Mouse (Mus musculus): ENCODE results near the gene Hoxb2.

DNA sequence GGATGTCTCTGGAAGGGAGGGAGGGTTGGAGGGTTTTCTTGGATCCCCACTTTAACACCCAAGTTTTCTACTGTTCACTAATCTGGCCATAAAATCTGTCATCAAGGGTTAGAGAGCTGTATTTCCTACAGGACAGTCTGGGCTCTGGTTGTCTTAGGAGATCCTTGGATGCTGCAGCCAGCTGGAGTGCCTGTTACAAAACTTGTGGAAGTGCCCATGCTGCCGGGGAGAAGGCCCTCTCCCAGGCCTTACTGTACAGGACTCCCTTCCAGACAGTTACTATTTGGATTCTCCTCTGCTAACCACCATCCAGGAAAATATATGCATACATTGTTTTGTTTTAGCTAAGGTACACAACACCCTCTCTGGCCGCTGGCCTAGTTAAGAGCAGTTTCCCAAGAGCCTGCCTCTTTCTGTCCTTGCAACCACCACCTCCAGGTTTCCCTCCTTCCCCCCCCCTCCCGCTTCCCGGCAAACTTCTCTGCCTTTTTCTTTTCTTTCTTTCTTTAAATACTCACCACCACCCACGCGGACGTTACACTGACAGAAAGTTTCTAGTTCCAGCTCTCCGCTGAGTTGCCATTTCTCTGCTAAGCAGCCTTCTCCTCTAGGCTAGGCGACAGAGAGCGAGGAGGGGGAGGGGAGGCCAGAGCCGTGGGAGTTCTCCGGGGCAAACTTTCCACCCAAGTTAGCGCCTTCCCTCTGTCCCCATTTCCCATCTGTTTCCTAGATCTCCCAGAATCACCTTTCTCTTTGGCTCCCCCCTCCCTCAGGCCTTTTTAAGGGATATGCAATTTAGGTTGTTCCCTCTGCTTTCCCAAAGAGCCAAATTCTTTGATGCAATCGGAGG is 609 bp upstream of the Hoxb2 start:
- no peak for TF ChIP-seq CTCF (IDR thresholded peaks at IDR 0.05; ENCODE audit: control insufficient read depth, insufficient read depth, insufficient read length)
- no peak for TF ChIP-seq USF1 (IDR thresholded peaks at IDR 0.05; ENCODE audit: low read depth)
- no peak for TF ChIP-seq MYOG (IDR thresholded peaks at IDR 0.05; ENCODE audit: control insufficient read depth, extremely low read depth, insufficient read length)
- no peak for TF ChIP-seq MAX (IDR thresholded peaks at IDR 0.05)
- no peak for TF ChIP-seq MYOD1 (IDR thresholded peaks at IDR 0.05; ENCODE audit: control insufficient read depth, insufficient read length, low read depth)

Measured in C2C12 (cell line).